Mouse (Mus musculus): ENCODE measurements at regions not wholly inside any gene's neighbourhood (a gene's known extent, or its start where the extent isn't known, plus 50 kb on each side); places are given as distances from the start of the nearest gene placed in this dataset.

DNA sequence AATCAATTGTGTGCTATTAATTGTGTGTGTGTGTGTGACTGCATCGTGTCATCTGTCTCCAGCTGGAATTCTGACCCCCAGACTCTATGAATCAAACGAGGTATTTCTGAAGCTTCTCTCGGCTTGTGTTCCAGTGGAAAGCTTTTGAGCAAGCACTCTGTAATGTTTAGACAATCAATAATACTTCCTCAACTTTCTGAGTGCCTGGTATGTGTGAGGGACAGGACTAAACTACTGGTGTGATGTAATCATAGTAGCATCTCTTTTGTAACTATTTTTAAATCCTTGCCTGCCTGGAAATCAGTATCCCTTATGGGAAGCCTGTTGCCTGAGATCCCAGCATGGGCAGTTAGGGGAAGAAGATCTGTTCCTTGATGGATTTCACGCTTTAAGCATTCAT is 62.4 kb upstream of the Slc44a3 start:
- TF ChIP-seq CTCF (IDR thresholded peaks at IDR 0.05) (no peak), EP300 (IDR thresholded peaks at IDR 0.05) (peak; percentile 60; the same call in 1 of the 2 replicates)
